Mouse (Mus musculus) C2C12 (cell line): Measurements from ENCODE around the gene Ankrd31. TPM values are rescaled to one million over a fixed set of nuclear protein-coding genes. Genes with fewer than 3 reads are reported as not detected.

Source experiments
- H3K27me3 ChIP-seq: one replicate; pipeline ENCODE4 v1.6.1; 2011; ENCODE audit not compliant: control insufficient read depth, insufficient read depth, insufficient read length
- H3K36me3 ChIP-seq: one replicate; pipeline ENCODE4 v1.6.1; 2011; ENCODE audit not compliant: control insufficient read depth, insufficient read depth
- H3K4me3 ChIP-seq: one replicate; pipeline ENCODE4 v1.5.1; 2011; ENCODE audit warnings: mild to moderate bottlenecking, control low read depth; ENCODE audit not compliant: poor library complexity, insufficient read depth, severe bottlenecking
- H3K79me2 ChIP-seq: one replicate; pipeline ENCODE4 v1.6.1; 2011; ENCODE audit not compliant: control insufficient read depth, insufficient read depth
- H3K79me3 ChIP-seq: one replicate; pipeline ENCODE4 v1.6.1; 2011; ENCODE audit warnings: low read depth, control low read depth
- H3ac ChIP-seq: one replicate; pipeline ENCODE3; 2011; ENCODE audit warnings: low read depth; ENCODE audit not compliant: control insufficient read depth, insufficient read length
- CEBPB ChIP-seq: IDR thresholded peaks from one replicate; pipeline ENCODE4 v1.6.1; 2011; ENCODE audit warnings: low read depth, mild to moderate bottlenecking, control low read depth, moderate library complexity
- CTCF ChIP-seq: IDR thresholded peaks from one replicate; pipeline ENCODE4 v1.5.1; 2011; ENCODE audit not compliant: control insufficient read depth, insufficient read depth, insufficient read length
- FOSL1 ChIP-seq: IDR thresholded peaks from one replicate; pipeline ENCODE4 v1.8.0; 2011; ENCODE audit warnings: mild to moderate bottlenecking, low read length; ENCODE audit not compliant: poor library complexity, insufficient read depth, severe bottlenecking
- MAX ChIP-seq: IDR thresholded peaks from one replicate; pipeline ENCODE4 v1.6.1; 2011; ENCODE audit warnings: mild to moderate bottlenecking, control low read depth
- MYOD1 ChIP-seq: IDR thresholded peaks from one replicate; pipeline ENCODE4 v1.6.1; 2011; ENCODE audit warnings: low read depth; ENCODE audit not compliant: control insufficient read depth, insufficient read length
- MYOG ChIP-seq: IDR thresholded peaks from one replicate; pipeline ENCODE4 v1.6.1; 2011; ENCODE audit not compliant: control insufficient read depth, insufficient read length; ENCODE audit errors: extremely low read depth
- USF1 ChIP-seq: IDR thresholded peaks from one replicate; pipeline ENCODE4 v1.6.1; 2011; ENCODE audit warnings: low read depth, mild to moderate bottlenecking, control low read depth, moderate library complexity
- polyA plus RNA-seq: library from polyadenylated mRNA; unstranded; fragments of >200 nt; fragmentation: generic; extraction: Trizol; gene quantifications from one replicate; pipeline ENCODE4 v1.2.1, GENCODE M21; 2012; ENCODE audit warnings: missing spikeins

The Ankrd31 gene
- polyA plus RNA-seq, 1 experiment, result not detected

GRCm38 (mm10) chr13:96924985-96925745 lies 177.1 kb downstream of the Ankrd31 start:
- H3K4me3 ChIP-seq, result peak overlapping the region; percentile 72

DNA sequence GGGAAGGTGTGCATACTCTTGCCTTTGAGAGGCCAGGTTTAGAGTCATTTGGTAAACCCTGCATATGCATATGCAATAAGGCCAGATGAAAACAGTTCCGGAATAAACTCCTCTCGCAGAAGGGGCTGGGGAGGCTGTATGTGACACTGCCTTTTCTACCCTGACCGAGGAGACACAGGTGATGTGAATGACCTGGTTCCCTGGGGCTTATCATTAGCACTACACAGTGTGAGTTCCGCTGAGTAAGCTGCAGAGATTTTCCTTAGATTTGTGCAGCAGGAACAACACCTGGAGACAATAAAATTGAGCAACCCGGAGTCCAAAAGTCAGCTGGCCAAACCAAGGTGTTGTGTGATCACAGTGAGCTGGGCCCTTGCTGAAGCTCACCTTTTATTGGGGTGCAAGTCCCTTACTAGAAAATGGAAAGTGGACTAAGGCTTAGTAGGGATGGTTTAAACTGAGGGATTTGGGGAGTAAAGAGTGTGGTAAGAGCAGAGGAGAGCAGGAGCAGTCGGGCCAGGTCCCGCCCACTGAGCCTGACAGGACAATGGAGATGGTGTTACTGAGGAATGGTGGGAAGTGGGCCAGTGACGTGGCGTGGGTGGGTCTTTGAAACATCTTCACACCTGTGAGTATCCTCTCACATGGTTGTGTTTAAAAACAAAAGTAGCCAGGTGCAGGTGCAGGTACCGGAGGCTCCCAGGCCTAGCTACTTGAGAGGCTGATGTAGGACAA lies 178.1 kb downstream of the Ankrd31 start:
- peak overlapping the region; percentile 31 for H3ac ChIP-seq
- TF ChIP-seq MYOG, result no peak
- no peak for TF ChIP-seq MYOD1
- TF ChIP-seq MAX, result no peak
- no peak for TF ChIP-seq FOSL1
- TF ChIP-seq CEBPB, result no peak
- TF ChIP-seq USF1, result no peak
- no peak for TF ChIP-seq CTCF
- H3K79me2 ChIP-seq, result peaks cover 57% of the 10 kb centered on the region
- H3K36me3 ChIP-seq, result peaks cover 10% of the 10 kb centered on the region
- peak overlapping the region; percentile 72 for H3K4me3 ChIP-seq
- peaks cover 31% of the 10 kb centered on the region for H3K79me3 ChIP-seq
- H3K27me3 ChIP-seq, result no peaks in the 10 kb centered on the region

More at GRCm38 (mm10) chr13:96924985-96925745, 177.1 kb downstream of the Ankrd31 start:
- peaks cover under 1% of the 10 kb centered on the region for H3K36me3 ChIP-seq
- peak overlapping the region; percentile 50 for H3ac ChIP-seq
- H3K27me3 ChIP-seq, result no peaks in the 10 kb centered on the region
- TF ChIP-seq CEBPB (no peak), CTCF (no peak), MYOG (no peak), MYOD1 (no peak), MAX (no peak), USF1 (no peak), FOSL1 (no peak)
- peaks cover 47% of the 10 kb centered on the region for H3K79me2 ChIP-seq
- peaks cover 25% of the 10 kb centered on the region for H3K79me3 ChIP-seq

DNA sequence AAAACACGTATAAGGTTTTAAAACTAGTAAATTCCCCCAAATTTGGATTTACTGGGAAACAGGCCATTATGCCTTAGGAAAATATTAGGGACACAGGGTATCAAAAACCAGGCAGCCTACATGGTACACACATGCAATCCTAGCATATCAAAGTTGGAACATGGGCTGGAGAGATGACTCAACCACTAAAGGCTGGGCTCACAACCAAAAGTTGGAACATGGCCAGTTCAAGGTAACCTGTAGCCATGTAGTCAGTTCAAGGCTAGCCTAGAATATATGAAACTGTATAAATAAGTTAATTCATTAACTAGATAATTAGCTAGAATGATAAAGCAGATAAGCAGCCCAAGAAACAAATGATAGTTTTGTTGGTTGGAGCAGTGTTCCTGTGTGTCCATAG lies 179.7 kb downstream of the Ankrd31 start:
- no peaks in the 10 kb centered on the region for H3K27me3 ChIP-seq
- peaks cover 38% of the 10 kb centered on the region for H3K79me3 ChIP-seq
- peaks cover 12% of the 10 kb centered on the region for H3K36me3 ChIP-seq
- TF ChIP-seq CEBPB, result no peak
- no peak for TF ChIP-seq MAX
- no peak for TF ChIP-seq CTCF
- TF ChIP-seq MYOD1, result no peak
- TF ChIP-seq FOSL1, result no peak
- TF ChIP-seq MYOG, result no peak
- no peak for TF ChIP-seq USF1
- H3K4me3 ChIP-seq, result no peak overlapping the region
- no peak overlapping the region for H3ac ChIP-seq
- peaks cover 70% of the 10 kb centered on the region for H3K79me2 ChIP-seq

DNA sequence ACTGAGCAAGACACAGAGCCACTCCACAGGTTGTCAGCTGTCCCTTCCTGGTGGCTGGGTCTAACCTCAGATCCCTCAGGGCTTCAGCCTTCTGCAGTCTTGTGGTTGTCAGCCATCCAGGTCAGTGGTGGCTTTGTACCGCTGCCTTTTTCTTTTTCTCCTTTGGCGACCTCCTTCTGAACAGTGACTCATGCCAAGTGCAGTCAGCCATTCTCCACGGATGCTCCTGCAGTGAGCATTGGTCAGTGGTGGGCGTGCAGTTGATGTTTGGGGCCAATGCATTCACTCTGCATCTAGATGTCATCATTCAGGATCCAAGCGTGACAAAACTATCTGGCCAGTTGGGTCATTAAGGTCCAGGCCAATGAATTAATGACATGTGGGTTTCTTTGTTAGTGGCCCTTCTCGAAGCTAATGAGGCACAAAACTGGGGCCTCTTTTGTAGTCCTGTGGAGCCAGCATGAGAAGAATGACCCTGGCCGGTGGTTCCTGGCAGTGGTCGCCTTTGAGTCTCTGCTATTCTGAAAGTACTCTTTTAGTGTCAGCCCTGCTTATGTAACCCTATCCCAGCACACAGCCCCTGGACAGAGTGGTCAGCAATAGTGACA lies 180.5 kb downstream of the Ankrd31 start:
- H3K27me3 ChIP-seq, result no peaks in the 10 kb centered on the region
- H3K79me3 ChIP-seq, result peaks cover 38% of the 10 kb centered on the region
- peak; percentile 54 for TF ChIP-seq MYOD1
- TF ChIP-seq USF1, result no peak
- peak; percentile 6 for TF ChIP-seq FOSL1
- no peak for TF ChIP-seq MYOG
- no peak for TF ChIP-seq CEBPB
- H3K36me3 ChIP-seq, result peaks cover 12% of the 10 kb centered on the region
- H3K4me3 ChIP-seq, result no peak overlapping the region
- H3K79me2 ChIP-seq, result peaks cover 78% of the 10 kb centered on the region
- no peak overlapping the region for H3ac ChIP-seq

GRCm38 (mm10) chr13:96932745-96933144 lies 184.7 kb downstream of the Ankrd31 start:
- Histone ChIP-seq H3K27me3 (no peaks in the 10 kb centered on the region), H3K4me3 (no peak overlapping the region), H3ac (no peak overlapping the region), H3K79me3 (peaks cover 22% of the 10 kb centered on the region), H3K36me3 (peaks cover 22% of the 10 kb centered on the region), H3K79me2 (peaks cover 52% of the 10 kb centered on the region)
- TF ChIP-seq USF1 (no peak), MYOG (no peak), MAX (no peak), MYOD1 (no peak), CEBPB (no peak), FOSL1 (no peak), CTCF (no peak)
